Mouse (Mus musculus) heart, adult 2 months (tissue): Measurements from ENCODE around the gene Sf3b6. TPM values are rescaled to one million over a fixed set of nuclear protein-coding genes. Genes with fewer than 3 reads are reported as not detected.
A peak's percentile ranks its signal among the peaks of the same experiment; 100 is the strongest.

ENCODE experiments used
- DNase-seq, 2 experiments: peaks; one replicate each; pipeline ENCODE4 v3.0.0; 2021
- H3K27ac ChIP-seq: fragments of 200-600 bp; 2 replicates; pipeline ENCODE4 v1.8.1; 2022
- H3K27me3 ChIP-seq: fragments of 200-500 bp; 2 replicates; pipeline ENCODE4 v1.6.1; 2012; ENCODE audit warnings: mild to moderate bottlenecking, low read length, inconsistent platforms, mixed read lengths; ENCODE audit not compliant: control insufficient read depth, insufficient read depth
- H3K36me3 ChIP-seq: fragments of 200-500 bp; 2 replicates; pipeline ENCODE4 v1.6.1; 2012; ENCODE audit warnings: low read length, inconsistent platforms; ENCODE audit not compliant: control insufficient read depth, insufficient read depth
- H3K4me1 ChIP-seq: fragments of 200-500 bp; 2 replicates; pipeline ENCODE4 v1.6.1; 2011; ENCODE audit warnings: low read length; ENCODE audit not compliant: control insufficient read depth, insufficient read depth
- H3K4me3 ChIP-seq: fragments of 200-600 bp; 2 replicates; pipeline ENCODE4 v1.8.1; 2022
- H3K79me2 ChIP-seq: fragments of 200-500 bp; replicated peaks from 2 replicates; pipeline ENCODE4 v1.6.1; 2012; ENCODE audit warnings: mild to moderate bottlenecking, inconsistent platforms, low read length, moderate library complexity, mixed read lengths; ENCODE audit not compliant: control insufficient read depth, insufficient read depth
- H3K9ac ChIP-seq: fragments of 200-500 bp; 2 replicates; pipeline ENCODE4 v1.6.1; 2012; ENCODE audit warnings: low read depth, mild to moderate bottlenecking, control low read depth, inconsistent platforms, low read length, mixed read lengths
- CTCF ChIP-seq: fragments of 200-600 bp; IDR thresholded peaks from 2 replicates; pipeline ENCODE4 v1.8.1; 2022; ENCODE audit warnings: antibody characterized with exemption, mild to moderate bottlenecking, moderate library complexity
- EP300 ChIP-seq: fragments of 200-500 bp; IDR thresholded peaks from 2 replicates; pipeline ENCODE4 v1.6.1; 2011; ENCODE audit warnings: low read depth, low read length, control low read depth; ENCODE audit not compliant: insufficient read depth
- POLR2A ChIP-seq: fragments of 200-500 bp; IDR thresholded peaks from 2 replicates; pipeline ENCODE4 v1.6.1; 2011; ENCODE audit warnings: mild to moderate bottlenecking, low read depth, low read length, control low read depth; ENCODE audit not compliant: insufficient read depth
- WGBS: fragments of 180-500 bp; shearing (Covaris S2); methylation state at CpG from one replicate; pipeline ENCODE4 v1.1.7; 2018; 5-methylcytosine and 5-hydroxymethylcytosine counted together
- intact Hi-C: fragments of 180-260 bp; cut with DNase I; formaldehyde crosslinking; loops from one replicate; pipeline ENCODE4 v1.15.1; 2025
- polyA plus RNA-seq: library from polyadenylated mRNA; depleted of rRNA; stranded (reverse); fragments of >200 nt; gene quantifications from 2 replicates; pipeline ENCODE4 v1.2.3, GENCODE M21; 2012; rRNA removed
- total RNA-seq, 2 experiments: library from RNA; stranded (reverse); gene quantifications; 2 replicates each; pipeline ENCODE4 v1.2.3; 2021

The Sf3b6 gene
- total and polyA plus RNA-seq, 3 experiments: 31.5 to 42.8 (median 42.0) TPM

DNA sequence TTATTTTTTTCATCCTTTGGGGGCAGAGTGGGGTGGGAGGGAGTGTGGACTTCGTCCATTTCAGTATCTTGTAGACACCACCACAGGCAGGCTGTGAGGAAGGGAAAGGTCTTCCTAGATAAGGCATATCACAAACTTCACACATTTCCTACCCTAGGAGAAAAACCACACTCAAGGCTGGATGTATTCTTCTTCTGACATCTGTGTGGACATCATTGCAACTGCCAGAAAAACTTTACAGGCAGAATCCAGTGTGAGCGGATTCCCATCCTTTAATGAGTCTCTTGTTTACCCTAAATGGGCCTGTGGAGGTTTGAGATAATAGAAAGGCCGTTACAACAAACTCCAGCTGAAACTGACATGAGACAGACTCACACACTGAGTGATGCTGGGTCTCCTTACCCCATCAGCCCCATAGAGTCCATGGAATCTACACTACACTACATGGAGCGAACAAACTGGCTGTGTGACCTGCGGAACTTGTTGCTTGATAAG, 55.7 kb downstream of the Sf3b6 start:
- Histone ChIP-seq H3K79me2 (no peaks in the 10 kb centered on the region), H3K9ac (no peak overlapping the region), H3K27me3 (no peaks in the 10 kb centered on the region), H3K4me1 (peaks cover 3% of the 10 kb centered on the region), H3K36me3 (no peaks in the 10 kb centered on the region), H3K4me3 (no peak overlapping the region), H3K27ac (no peak overlapping the region)
- TF ChIP-seq CTCF: no peak
- no peak for TF ChIP-seq POLR2A
- no peak for TF ChIP-seq EP300
- no peak for DNase-seq
- 73% methylated on average over 5 of the region's 5 CpGs for WGBS
- intact Hi-C loops: no loop called here

DNA sequence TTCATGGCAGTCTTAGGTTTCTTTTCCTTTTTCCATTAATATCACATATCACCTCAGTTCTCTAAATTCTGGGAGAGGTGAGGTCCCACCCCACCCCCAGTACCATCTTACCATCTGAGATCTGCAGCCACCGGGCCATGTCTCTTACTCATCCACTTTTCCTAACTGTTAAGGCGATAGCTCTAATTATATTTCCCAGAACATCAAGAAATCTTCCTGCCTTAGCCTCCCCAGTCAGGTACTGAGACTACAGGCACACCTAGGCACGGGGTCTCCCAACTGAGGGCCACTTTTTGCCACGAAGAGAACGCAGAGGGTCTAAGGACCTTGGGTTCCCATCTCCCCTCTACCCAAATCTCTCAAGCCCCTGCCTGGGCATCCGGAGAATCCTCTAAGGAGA, 56.2 kb downstream of the Sf3b6 start:
- Histone ChIP-seq H3K9ac (no peak overlapping the region), H3K4me3 (no peak overlapping the region), H3K36me3 (no peaks in the 10 kb centered on the region), H3K4me1 (peaks cover 3% of the 10 kb centered on the region), H3K79me2 (no peaks in the 10 kb centered on the region), H3K27ac (no peak overlapping the region), H3K27me3 (no peaks in the 10 kb centered on the region)
- no peak for DNase-seq
- intact Hi-C loops: no loop called here
- WGBS: 81% methylated on average over 6 of the region's 6 CpGs
- no peak for TF ChIP-seq EP300
- TF ChIP-seq CTCF: no peak
- TF ChIP-seq POLR2A: no peak

DNA sequence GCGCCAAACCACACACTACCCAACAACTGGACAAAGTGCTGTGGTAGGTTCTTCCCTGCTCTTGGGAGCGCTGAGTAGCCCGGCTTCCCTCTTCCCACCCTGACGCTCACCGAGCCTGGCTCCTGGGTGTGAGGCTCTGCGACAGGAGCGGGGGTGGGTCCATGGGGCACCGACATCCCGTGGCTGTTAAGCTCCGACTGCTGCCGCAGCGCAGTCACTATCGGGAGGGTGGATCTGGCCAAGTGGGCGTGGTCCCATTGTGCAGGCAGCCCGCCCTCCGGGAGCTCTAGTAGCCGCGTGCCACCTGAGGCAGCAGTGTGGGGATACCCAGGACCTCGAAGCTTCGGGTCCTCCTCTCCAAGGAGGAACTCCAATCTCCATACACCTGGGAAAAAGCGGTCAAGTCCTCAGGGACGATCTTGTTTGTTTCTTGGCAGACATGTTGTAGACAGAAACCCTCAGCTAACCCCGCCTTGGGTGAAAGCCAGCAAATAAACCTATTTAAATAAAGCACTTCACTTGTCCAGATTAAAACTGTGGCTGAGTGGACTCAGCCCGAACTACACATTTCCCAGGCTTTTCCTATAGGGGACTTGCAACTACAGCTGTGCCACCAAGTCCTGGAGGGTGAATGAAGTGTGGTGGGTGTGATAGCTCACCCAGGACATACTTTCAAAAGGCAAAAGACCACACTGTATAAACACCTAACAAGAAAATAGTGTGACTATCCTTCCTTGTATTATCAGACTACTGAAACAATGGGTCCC, 57.0 kb downstream of the Sf3b6 start, which contains the start of gene Mfsd2b:
Gene Mfsd2b, minus strand, starts transcription at position 199 of the 767 bp plus-strand sequence.
- intact Hi-C loops: no loop called here
- H3K4me3 ChIP-seq: peak within 1 kb of the TSS; percentile 31; the same call in 1 of the 2 replicates
- no peaks in the 10 kb centered on the region for H3K36me3 ChIP-seq
- no peaks in the 10 kb centered on the region for H3K27me3 ChIP-seq
- H3K79me2 ChIP-seq: no peaks in the 10 kb centered on the region
- DNase-seq: peak; percentile 76 to 78
- no peak within 1 kb of the TSS for H3K9ac ChIP-seq
- peaks cover 3% of the 10 kb centered on the region for H3K4me1 ChIP-seq
- TF ChIP-seq CTCF (no peak), POLR2A (no peak), EP300 (no peak)
- 2% methylated on average over 24 of the region's 24 CpGs for WGBS
- H3K27ac ChIP-seq: no peak within 1 kb of the TSS

DNA sequence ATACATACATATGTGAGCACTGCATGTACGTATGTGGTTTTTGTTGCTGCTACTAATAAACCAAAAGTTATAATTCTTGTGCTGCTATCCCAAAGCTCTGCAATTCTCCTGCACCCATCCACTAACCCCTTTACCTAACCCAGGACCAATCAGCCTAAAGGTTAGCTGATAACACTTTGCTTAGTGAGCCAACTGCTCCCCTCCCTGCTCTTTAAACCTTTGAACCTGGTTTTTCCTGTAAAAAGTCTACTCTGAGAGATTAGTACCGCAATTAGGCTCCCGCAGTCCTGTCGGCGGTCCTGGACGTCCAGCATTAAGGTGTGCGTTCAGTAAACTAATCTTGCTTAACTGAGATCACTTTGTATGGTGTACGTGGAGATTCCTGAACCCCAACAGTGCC, 58.3 kb downstream of the Sf3b6 start:
- TF ChIP-seq EP300 (no peak), POLR2A (no peak), CTCF (no peak)
- H3K4me1 ChIP-seq: peaks cover 3% of the 10 kb centered on the region
- WGBS: 88% methylated on average over 8 of the region's 8 CpGs

More for the DNA sequence above, 58.3 kb downstream of the Sf3b6 start:
- Histone ChIP-seq H3K4me3 (no peak overlapping the region), H3K27me3 (no peaks in the 10 kb centered on the region), H3K36me3 (no peaks in the 10 kb centered on the region), H3K27ac (no peak overlapping the region), H3K9ac (no peak overlapping the region), H3K79me2 (no peaks in the 10 kb centered on the region)
- DNase-seq: no peak
- intact Hi-C loops: no loop called here

Other genes with a start within 250 kb of the Sf3b6 start
- gene Itsn2, start 224.9 kb upstream of the Sf3b6 start, total RNA-seq: 10 to 100 TPM; 40.8 to 41.9 TPM
- gene Itsn2, start 224.9 kb upstream of the Sf3b6 start, polyA plus RNA-seq: 20.5 and 48.8 TPM in 2 replicates
- gene Gm3625, start 224.6 kb upstream of the Sf3b6 start, total RNA-seq: not detected
- gene Gm3625, start 224.6 kb upstream of the Sf3b6 start, polyA plus RNA-seq: not detected in 2 replicates
- not detected for gene Fam228a, start 79.1 kb upstream of the Sf3b6 start, total RNA-seq
- gene Fam228a, start 79.1 kb upstream of the Sf3b6 start, polyA plus RNA-seq: 0.06 and 0.18 TPM in 2 replicates
- gene Pfn4, start 48.5 kb upstream of the Sf3b6 start, total RNA-seq: 1 to 10 TPM; 2.5 to 2.9 TPM
- gene Pfn4, start 48.5 kb upstream of the Sf3b6 start, polyA plus RNA-seq: 1.8 and 4.3 TPM in 2 replicates
- gene Fam228b, start 48.3 kb upstream of the Sf3b6 start, total RNA-seq: 1 to 10 TPM; 2.0 to 2.1 TPM
- 0.88 and 0.97 TPM in 2 replicates for gene Fam228b, start 48.3 kb upstream of the Sf3b6 start, polyA plus RNA-seq
- gene Fkbp1b, start 24.0 kb downstream of the Sf3b6 start, total RNA-seq: 1 to 10 TPM in 1 of 2 experiments, under 1 TPM in 1; 0.50 to 1.1 TPM
- 2.4 and 3.6 TPM in 2 replicates for gene Fkbp1b, start 24.0 kb downstream of the Sf3b6 start, polyA plus RNA-seq
- gene Wdcp, start 25.8 kb downstream of the Sf3b6 start, total RNA-seq: 1 to 10 TPM; 6.2 to 9.1 TPM
- gene Wdcp, start 25.8 kb downstream of the Sf3b6 start, polyA plus RNA-seq: 7.4 and 12.7 TPM in 2 replicates
- 1 to 10 TPM in 1 of 2 experiments, under 1 TPM in 1; 0.55 to 2.3 TPM for gene Mfsd2b, start 56.8 kb downstream of the Sf3b6 start, total RNA-seq
- 1.7 and 2.0 TPM in 2 replicates for gene Mfsd2b, start 56.8 kb downstream of the Sf3b6 start, polyA plus RNA-seq
- gene Ubxn2a, start 90.2 kb downstream of the Sf3b6 start, total RNA-seq: 10 to 100 TPM; 72.1 to 76.0 TPM
- 11.2 and 22.5 TPM in 2 replicates for gene Ubxn2a, start 90.2 kb downstream of the Sf3b6 start, polyA plus RNA-seq
- gene Atad2b, start 99.8 kb downstream of the Sf3b6 start, total RNA-seq: 10 to 100 TPM; 13.7 to 14.6 TPM
- 4.0 and 7.4 TPM in 2 replicates for gene Atad2b, start 99.8 kb downstream of the Sf3b6 start, polyA plus RNA-seq